Mouse (Mus musculus) cortical plate, adult 2 months (tissue): ENCODE data around the gene Tmem108.

ENCODE experiments used
- CTCF ChIP-seq: fragments of 200-500 bp; IDR thresholded peaks from 2 replicates; pipeline ENCODE4 v1.5.1; 2011; ENCODE audit warnings: mild to moderate bottlenecking, control low read depth, low read length; ENCODE audit not compliant: insufficient read depth; ENCODE audit errors: extremely low read depth
- POLR2A ChIP-seq: fragments of 200-500 bp; IDR thresholded peaks from 2 replicates; pipeline ENCODE4 v1.6.1; 2011; ENCODE audit warnings: mild to moderate bottlenecking, low read length, control low read depth; ENCODE audit not compliant: insufficient read depth; ENCODE audit errors: extremely low read depth

DNA sequence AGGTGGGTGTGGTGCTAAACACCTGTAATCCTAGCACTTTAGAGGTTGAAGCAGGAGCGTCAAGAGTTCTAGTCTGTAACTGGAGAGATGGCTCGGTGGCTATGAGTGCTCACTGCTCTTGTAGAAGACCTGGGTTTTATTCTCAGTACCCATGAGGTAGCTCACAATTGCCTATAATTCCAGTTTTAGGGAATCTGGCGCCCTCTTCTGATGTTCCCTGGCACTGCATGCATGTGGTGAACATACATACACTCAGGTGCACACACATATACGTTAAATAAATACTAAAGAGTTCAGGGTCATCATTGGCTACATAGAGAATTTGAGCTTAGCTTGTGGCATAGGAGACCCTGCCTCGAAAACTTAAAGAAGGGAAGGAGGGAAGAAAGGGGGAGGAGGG, 317.0 kb downstream of the Tmem108 start:
- TF ChIP-seq CTCF, result no peak
- no peak for TF ChIP-seq POLR2A
